Mouse (Mus musculus): ENCODE results near the gene Dynlt3.
"Not testable (repeated sequence)": the region's sequence is repeated elsewhere in the genome, so short reads cannot be mapped to it uniquely, and the experiment has no call there.

The Dynlt3 gene

GRCm38 (mm10) chrX:9662391-9663111 lies at the start of gene Dynlt3:
Gene Dynlt3 (minus strand): TSS chrX:9663003.
- peak; percentile 90 for DNase-seq

DNA sequence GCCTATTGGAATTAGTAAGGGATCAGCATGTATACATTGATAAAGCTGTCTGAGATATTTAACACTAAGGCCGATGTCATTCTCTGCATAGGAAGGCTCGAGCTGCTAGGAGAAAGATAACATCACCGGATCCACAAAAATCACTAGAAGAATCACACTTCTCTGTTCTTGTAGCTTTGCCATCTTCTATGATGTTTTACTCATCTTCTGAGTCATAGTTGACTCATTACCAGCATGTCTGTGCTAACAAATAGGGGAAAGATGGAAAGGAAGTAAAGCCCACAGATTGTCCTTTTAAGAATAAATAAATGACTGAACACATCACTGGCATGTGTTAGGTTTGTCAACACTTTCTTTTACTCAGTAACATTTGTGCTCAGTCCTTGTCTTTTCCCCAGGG lies 37.0 kb upstream of the Dynlt3 start:
- no peak for DNase-seq

GRCm38 (mm10) chrX:9695997-9696396 lies 33.2 kb upstream of the Dynlt3 start:
- no peak for DNase-seq

DNA sequence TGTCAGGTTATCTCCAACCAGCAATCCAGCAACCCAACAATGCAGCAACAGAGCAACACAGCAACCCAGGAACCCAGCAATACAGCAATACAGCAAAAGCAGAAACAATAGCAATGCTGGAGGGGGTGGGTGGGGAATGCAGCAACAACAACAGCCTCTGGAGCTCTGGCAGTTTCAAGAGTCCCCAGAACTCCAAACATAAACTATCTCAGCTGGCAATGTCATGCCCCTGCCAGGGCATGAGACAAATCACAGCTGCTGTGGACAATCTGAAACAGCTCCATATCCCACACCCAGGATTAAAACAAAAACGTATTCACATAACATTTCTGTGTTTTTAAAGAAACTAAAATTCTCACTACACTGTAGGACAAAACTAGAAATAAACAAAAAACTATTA lies 9.2 kb upstream of the Dynlt3 start:
- peak; percentile 9 for DNase-seq

DNA sequence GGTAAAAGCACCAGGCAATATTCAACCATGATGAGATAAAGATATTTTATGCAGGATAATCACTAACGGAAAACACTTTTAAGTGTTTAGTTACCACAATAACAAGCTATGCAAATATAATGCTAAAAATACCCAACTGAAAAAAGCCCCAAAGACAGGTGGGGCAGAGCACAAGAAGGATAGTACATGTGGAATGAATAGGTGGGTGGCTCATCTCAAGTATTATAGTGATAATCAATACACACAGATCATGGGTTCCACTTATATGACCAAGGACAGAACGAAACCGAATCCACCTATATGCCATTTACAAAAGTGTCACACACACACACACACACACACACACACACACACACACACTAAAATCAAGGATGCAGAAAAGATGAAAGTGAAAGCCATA lies 8.6 kb upstream of the Dynlt3 start:
- no peak for DNase-seq

GRCm38 (mm10) chrX:9652806-9653205 lies 10.0 kb downstream of the Dynlt3 start:
- no peak for DNase-seq

DNA sequence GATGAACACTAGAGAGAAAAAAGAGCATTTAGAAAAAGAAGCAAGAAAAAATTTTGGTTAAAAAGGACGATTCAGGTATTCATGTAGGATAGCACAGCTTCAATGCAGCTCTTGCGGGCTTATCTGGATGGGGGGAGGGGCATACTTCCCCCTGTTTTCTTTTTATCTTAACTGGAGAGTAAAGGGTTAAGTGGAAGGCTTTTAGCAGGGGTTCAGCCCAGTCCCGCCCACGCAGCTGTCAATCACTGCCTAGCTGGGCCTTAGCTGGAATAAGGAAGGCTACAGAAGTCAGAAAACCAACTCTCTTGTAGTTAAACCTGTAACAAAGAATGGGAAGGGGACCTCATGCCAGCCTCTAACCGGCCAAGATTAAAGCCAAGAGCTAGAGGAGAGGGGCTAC lies 22.2 kb downstream of the Dynlt3 start:
- not testable (repeated sequence) for DNase-seq

- DNase-seq, result not testable (repeated sequence)
Measured at GRCm38 (mm10) chrX:9640126-9640525, 22.7 kb downstream of the Dynlt3 start.
